Mouse (Mus musculus) neutrophil, adult 83 days (primary cell): Measurements from ENCODE around the gene 4931400O07Rik. TPM values are rescaled to one million over a fixed set of nuclear protein-coding genes. Genes with fewer than 3 reads are reported as not detected.

Source experiments
- total RNA-seq, 2 experiments: library from RNA; stranded (reverse); gene quantifications; one replicate each; pipeline ENCODE4 v1.2.4; 2023

4931400O07Rik gene
- not detected for total RNA-seq

GRCm38 (mm10) chrX:62467691-62468090 lies at the start of gene 4931400O07Rik:
TSS of gene 4931400O07Rik (plus strand) at chrX:62467991.

Other genes with a start within 250 kb of the 4931400O07Rik start
- not detected for gene 4933402E13Rik, start 184.5 kb upstream of the 4931400O07Rik start, total RNA-seq